Mouse (Mus musculus) brown adipose tissue, adult 24 weeks (tissue): ENCODE data around the gene Nhp2. TPM values are rescaled to one million over a fixed set of nuclear protein-coding genes. Genes with fewer than 3 reads are reported as not detected.

Experiments
- H3K27ac ChIP-seq: fragments of 200-500 bp; replicated peaks from 2 replicates; pipeline ENCODE4 v1.5.1; 2012; ENCODE audit warnings: low read depth, mild to moderate bottlenecking, low read length
- H3K4me1 ChIP-seq: fragments of 200-500 bp; 2 replicates; pipeline ENCODE4 v1.6.1; 2012; ENCODE audit warnings: low read length, mixed read lengths; ENCODE audit not compliant: control insufficient read depth, insufficient read depth, insufficient read length
- H3K4me3 ChIP-seq: fragments of 200-500 bp; 2 replicates; pipeline ENCODE4 v1.5.1; 2012; ENCODE audit warnings: low read depth, mild to moderate bottlenecking, low read length, moderate library complexity; ENCODE audit not compliant: insufficient read depth
- polyA plus RNA-seq: library from polyadenylated mRNA; stranded (reverse); fragments of >200 nt; gene quantifications from 2 replicates; pipeline ENCODE4 v1.2.4, GENCODE M21; 2012; ENCODE audit not compliant: missing spikeins, insufficient read depth, insufficient read length

The Nhp2 gene
- polyA plus RNA-seq, 1 experiment = 43.4 TPM

DNA sequence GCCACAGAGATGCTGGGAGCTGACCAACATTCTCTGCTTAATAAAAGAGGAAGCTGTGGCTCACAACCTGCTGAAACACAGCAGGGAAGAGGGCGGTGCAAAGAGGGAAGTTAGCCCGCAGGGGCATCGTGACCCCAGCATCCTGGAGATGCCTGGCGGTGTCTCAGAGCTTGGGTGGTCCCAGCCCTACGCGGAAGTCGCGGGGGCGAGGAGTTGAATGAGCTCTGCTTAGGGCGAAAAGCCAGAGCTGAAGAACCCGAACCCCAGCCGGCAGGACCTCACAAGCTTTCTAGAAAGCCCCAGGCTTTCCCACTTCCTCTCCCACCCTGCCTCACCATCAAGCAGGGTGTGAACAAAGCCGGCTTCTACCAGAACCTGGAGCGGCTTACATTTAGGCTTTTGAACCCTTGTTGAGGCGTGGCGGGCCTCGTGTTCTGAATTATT is 18.5 kb downstream of the Nhp2 start:
- Histone ChIP-seq H3K27ac (peak overlapping the region; percentile 53), H3K4me3 (peak overlapping the region; percentile 44), H3K4me1 (peaks cover 15% of the 10 kb centered on the region)

DNA sequence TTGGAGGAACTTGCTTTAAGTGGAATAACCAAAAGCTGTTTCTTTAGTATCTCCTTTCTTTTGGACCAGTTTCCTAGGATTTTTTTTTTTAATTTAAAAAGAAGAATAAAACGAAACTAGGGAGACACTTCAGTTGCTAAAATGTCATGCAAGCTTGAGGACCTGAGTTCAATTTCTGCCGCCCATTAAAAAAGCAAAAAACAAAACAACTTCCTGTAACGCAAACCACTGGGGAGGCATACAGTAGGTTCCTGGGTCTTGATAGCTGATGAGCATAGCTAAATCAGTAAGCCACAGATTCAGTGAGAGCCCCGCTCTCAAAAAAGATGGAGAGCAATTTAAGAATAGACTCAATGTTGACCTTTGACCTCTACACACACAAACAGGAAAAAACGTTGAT is 19.0 kb downstream of the Nhp2 start:
- peaks cover 20% of the 10 kb centered on the region for H3K4me1 ChIP-seq
- H3K4me3 ChIP-seq = no peak overlapping the region
- H3K27ac ChIP-seq = peak overlapping the region; percentile 53; the same call in 1 of the 2 replicates

DNA sequence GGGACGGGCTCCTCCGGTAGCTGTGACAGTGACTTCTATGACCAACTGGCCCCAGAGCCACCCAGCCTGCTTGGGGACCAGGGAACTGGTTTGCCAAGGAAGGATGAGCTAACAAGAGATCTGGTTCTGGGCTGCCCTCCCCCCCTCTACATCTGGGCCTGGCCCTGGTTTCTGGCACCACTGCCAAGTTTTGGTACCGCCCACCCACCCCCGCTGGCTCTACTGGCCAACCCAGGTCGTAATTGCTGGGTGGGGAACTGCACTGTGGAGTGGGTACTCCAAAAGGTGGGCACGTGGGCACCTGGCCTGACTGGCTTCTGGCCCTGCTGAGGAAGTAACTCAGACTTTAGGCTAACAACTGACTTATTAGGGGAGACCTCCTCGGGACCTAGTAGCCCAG is 21.2 kb downstream of the Nhp2 start:
- Histone ChIP-seq H3K4me1 (peaks cover 38% of the 10 kb centered on the region), H3K4me3 (no peak overlapping the region), H3K27ac (peak overlapping the region; percentile 1; the same call in 1 of the 2 replicates)

DNA sequence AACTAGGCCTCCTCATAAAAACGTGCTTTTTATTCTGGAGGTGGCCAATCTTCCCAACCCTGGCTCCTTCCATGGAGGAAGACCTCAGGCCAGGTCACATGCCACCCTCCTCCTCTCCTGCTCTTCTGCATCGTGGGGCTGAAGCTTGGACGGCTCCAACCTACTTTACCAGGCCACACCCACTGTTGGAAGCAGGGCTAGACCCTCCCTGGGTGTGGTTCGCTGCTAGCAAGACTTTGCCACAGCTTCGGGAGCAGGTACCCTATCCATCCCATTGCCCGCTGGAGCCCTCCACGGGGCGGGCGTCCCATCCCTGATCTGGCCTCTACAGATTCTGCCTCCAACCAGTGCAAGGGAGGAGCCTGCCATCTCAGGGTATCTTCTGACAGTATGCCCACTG is 23.7 kb downstream of the Nhp2 start:
- H3K4me1 ChIP-seq = peaks cover 35% of the 10 kb centered on the region
- no peak overlapping the region for H3K27ac ChIP-seq
- no peak overlapping the region for H3K4me3 ChIP-seq

DNA sequence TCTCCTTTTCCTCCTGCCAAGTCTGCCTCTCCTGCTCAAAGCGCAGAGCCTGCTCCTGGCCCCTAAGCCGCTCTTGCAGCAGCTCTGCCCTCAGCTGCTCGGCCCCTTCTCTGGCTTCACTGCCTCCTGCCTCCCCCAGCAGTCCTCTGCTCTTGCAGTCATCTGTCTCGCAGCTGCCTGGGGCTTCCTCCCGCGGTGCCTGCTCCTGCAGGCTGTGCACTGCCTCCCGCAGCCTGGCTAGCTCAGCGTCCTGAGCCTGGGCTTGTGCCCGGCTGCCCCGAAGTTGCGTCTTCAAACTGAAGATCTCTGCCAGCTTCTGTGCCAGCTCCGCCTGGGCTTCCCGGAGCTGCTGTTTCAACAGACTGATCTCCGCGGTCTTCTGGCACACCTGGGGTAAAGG is 24.2 kb downstream of the Nhp2 start:
- no peak overlapping the region for H3K27ac ChIP-seq
- H3K4me1 ChIP-seq = peaks cover 35% of the 10 kb centered on the region
- no peak overlapping the region for H3K4me3 ChIP-seq

DNA sequence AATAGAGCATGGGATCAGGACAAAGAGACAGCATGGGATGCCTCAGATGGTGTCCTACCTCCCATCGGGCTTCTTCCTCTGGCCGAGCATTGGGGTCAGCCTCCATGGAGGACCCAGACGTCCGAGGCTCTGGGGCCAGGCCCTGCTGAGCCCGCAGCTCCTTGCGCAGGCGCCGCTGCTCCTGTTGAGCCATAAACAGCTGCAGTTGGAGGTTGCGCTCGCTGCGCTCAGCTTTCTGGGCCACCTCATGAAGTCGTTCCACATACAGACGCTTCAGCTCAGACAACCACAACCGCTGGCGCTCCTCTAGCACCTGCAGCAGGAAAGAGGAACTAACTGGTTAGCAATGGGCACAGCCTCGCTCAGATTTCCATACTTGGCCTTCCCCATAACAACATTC is 24.7 kb downstream of the Nhp2 start:
- H3K4me1 ChIP-seq = peaks cover 35% of the 10 kb centered on the region
- H3K27ac ChIP-seq = 0 out of 2 replicates have a peak overlapping the region, but pooled peaks have one; percentile 95
- no peak overlapping the region for H3K4me3 ChIP-seq

DNA sequence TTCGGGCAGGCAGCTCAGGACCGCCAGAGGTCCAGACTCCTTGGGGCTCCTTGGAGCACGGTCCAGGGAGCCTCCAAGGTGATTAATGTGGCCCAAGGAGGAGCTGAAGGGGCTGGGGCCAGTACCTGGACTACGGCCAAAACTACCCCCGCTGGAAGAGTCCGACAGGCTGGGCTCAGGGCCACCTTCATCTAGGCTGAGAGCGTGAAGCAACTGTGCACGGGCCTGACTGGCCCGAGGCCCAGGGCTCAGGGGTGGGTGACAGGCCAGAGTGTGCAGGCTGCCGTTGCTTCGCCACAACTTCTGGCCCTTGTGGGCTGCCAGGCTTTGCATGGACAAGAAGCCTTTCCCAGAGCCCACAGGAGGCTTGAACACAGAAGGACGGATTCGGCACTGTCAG is 25.8 kb downstream of the Nhp2 start:
- Histone ChIP-seq H3K4me3 (peak overlapping the region; percentile 53), H3K4me1 (peaks cover 35% of the 10 kb centered on the region), H3K27ac (peak overlapping the region; percentile 95)

DNA sequence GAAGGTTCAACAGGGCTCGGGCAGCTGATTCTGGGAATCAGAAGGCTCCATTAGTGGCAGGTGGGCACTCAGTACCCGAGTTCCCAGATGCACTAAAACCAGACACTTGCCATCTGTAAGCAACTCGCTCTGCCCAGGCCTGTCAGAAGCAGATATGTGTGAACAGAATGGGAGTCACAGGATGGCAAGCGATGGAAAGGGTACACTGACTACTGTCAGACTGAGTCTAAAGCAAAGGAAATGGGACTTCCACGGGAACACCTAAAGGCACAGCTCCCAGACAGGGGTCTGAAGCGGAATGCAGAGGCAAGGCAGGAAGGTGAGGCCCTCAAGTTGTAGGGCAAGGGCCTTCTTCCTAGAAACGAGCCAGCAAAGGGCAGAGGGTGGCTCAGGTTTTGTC is 26.7 kb downstream of the Nhp2 start:
- Histone ChIP-seq H3K27ac (peak overlapping the region; percentile 95), H3K4me1 (peaks cover 29% of the 10 kb centered on the region), H3K4me3 (peak overlapping the region; percentile 53)

DNA sequence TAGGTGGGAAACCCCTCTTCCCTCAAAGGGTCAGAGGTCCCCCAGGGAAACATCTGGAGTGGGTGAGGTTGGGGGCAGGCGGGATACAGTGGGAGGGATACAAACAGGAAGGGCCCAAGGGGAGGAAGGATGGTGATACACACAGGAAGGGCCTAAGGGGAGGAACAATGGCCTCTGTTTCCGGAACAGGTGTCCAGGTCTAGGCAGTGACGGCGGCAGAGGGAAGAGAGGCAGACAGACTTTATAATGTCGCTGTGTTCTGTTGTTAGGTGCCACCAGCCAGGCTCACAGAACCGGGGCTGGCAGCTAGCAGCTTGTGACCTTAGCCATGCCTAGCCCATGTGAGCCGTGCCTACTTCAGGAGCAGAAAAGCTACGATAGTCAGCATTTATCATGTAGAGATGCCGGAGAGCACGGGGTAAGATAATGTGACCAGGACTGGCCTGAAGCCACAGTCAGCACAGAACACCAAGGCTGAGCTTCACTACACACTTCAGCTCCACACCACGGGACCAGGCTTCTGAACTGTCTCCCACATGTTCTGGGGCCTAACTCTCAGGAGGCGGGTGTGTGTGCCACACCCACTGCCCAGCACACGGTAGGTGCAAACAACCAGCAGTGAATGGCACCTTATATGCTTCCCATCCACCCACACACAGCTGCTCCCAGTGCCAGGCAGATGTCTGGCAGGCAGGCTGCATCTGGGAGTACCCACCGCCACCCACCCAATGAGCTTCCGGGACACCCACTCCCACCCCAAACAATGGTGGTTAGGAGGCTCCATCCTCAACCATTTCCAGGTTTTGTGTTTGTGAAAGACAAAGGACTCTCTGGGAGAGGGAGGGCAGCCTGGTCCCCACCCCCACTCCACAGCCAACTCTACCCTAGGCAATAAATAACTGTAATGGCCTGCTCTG is 27.5 kb downstream of the Nhp2 start:
- peak overlapping the region; percentile 53 for H3K4me3 ChIP-seq
- peaks cover 28% of the 10 kb centered on the region for H3K4me1 ChIP-seq
- peak overlapping the region; percentile 98 for H3K27ac ChIP-seq

DNA sequence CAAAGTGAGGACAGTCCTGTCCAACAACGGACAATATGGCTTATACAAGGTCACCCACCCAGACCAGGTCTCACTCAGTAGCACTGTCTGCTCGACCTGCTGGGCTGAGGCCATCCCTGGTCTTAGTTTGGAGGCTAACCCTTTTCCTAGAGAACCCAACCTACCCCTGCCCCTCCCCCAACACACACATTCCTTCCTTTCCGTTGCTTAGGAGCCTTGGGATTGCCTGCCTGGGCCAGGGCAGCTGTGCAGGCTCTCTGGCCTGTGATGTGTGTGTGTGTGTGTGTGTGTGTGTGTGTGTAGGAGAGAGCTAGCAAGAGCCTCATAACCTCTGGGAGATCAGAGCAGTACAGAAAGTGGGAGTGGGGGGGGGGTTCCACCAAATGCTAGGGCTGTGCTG is 29.0 kb downstream of the Nhp2 start:
- Histone ChIP-seq H3K27ac (peak overlapping the region; percentile 93), H3K4me3 (peak overlapping the region; percentile 77), H3K4me1 (peaks cover 19% of the 10 kb centered on the region)

DNA sequence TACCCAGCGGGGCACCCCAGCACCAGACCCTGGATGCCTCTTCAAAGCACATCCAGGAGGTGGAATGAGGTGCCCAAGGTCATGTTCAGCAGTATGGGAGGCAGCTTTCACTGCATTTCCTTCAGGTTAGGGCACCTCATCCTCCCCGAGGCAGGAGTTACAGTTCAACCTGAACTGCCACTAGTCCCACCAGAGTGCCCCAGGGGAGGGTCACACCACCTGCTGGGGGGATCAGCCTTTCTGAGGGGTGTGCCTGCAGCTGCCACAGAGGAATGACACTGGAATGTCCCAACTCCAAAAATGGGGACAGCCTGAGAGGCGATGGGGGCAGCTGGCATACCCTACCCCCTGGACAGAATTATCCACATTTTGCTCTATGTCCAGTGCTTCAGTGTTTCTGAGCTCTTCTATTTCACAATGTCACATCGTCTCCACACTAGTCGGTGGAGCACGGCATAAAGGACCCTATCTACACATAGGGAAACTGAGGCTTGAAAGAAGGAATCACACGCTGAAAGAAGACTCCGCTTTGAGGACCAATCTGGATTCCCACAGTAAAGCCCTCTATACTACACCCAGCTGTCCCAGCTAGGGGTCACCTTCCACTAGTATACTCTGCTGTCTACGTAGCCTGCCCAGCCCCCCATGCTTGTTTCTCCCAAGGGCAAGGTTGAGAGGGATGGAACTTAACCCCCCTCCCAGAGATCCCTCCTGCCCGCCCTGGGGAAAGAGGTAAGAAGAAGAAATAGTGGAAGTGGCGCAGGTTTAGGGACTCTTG is 29.8 kb downstream of the Nhp2 start:
- peak overlapping the region; percentile 77 for H3K4me3 ChIP-seq
- H3K4me1 ChIP-seq = peaks cover 12% of the 10 kb centered on the region
- H3K27ac ChIP-seq = peak overlapping the region; percentile 93

DNA sequence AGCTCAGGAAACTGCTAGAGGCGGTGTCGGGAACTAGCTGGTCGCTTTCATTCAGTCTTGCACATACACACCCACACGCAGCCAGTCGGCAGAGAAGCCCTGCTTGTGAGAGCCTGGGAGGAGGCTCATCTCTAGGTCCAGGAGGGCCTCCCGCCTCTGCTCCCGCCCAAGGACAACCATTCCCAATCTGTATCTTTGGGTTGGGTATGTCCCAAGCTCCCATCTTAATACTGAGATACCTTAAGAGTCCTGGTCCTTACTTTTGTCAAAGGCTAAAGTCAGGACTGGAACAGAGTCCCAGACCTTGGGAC is 30.3 kb downstream of the Nhp2 start:
- Histone ChIP-seq H3K27ac (peak overlapping the region; percentile 93), H3K4me1 (peaks cover 10% of the 10 kb centered on the region)

DNA sequence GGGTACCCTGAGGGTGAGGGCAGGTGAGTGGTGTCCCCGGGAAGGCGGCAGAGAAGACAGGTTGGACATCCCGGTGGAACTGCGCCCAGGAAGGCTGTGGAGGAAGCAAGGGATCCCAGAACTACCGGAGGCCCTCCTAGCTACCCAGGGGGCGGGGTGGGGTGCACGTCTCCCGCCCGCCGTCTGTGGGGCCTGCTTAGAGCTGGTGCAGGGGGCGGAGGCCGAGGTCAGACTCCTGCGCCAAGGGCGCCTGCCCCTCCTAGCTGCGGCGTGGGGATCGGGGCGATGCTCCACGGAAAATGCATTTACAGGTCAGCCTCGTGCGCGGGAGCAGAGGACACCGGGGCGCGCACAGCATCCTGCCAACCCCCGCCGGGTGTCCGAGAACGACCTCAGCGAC is 30.7 kb downstream of the Nhp2 start:
- peak overlapping the region; percentile 93 for H3K27ac ChIP-seq
- H3K4me3 ChIP-seq = peak overlapping the region; percentile 77
- peaks cover 8% of the 10 kb centered on the region for H3K4me1 ChIP-seq

More for the DNA sequence above, 30.3 kb downstream of the Nhp2 start:
- H3K4me3 ChIP-seq = peak overlapping the region; percentile 77

DNA sequence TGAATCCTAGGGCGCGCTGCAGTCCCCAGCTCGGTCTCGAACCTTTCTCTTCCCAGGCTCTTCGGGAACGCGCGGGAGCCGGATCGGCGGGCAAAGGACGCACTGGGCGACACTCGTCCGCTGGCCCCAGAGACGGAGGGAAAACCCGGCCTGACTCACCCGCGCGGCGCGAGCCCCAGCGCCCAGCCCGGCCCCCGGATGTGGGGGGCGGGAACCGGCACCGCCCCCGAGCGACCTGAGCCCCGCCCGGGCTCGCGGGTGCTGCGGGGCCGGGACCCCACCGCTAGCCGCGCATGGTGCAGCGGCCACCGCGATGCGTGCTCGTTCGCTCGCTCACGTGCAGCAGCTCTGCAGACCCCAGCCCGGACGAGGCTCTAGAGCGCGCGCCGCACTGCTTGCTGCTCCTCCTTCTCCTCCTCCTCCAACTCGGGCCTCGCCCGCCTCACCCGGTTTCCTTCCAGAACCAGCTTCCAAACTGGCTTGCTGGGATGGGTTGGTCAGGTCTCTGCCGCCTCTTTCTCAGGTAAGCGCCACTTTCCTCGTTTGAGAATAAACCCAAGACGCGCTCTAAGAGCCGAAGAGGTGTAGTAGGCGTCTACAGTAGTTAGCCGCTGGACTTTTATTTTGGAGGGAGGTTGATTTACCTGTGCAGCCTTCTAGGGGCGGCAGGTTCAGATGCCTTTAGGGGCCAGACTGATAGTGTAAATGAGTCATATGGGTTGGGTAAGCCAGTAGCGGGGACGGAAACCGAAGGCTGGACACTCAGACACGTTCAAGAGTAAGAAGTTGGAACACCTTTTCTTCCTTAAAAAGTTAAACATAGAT is 31.4 kb downstream of the Nhp2 start, which contains the start of the genes N4bp3 and D930048N14Rik:
Gene N4bp3 (minus strand): TSS at position 152 of the 825 bp plus-strand sequence.
Gene D930048N14Rik (plus strand): TSS at position 264 of the 825 bp plus-strand sequence.
- H3K4me1 ChIP-seq = peaks cover 5% of the 10 kb centered on the region
- peak within 1 kb of the TSS; percentile 93 for H3K27ac ChIP-seq
- H3K4me3 ChIP-seq = peak within 1 kb of the TSS; percentile 77
